Mouse (Mus musculus): ENCODE data around the gene Sec24b. TPM values are rescaled to one million over a fixed set of nuclear protein-coding genes. Genes with fewer than 3 reads are reported as not detected.

Sec24b gene
- polyA plus RNA-seq, 1 experiment from 2014 or later: 30.2 TPM

- H3K9me3 ChIP-seq: no peaks in the 10 kb centered on the region
- no peaks in the 10 kb centered on the region for H3K27me3 ChIP-seq
- H3K4me1 ChIP-seq (replicated peaks): peaks cover 29% of the 10 kb centered on the region
- ATAC-seq (ENCODE audit: low FRiP score): no peak
- H3K9ac ChIP-seq: no peak overlapping the region
- no peak overlapping the region; the same call in 1 of the 2 replicates for H3K27ac ChIP-seq
- H3K36me3 ChIP-seq: no peaks in the 10 kb centered on the region
- 86% methylated on average over 6 of the region's 6 CpGs for WGBS
- no peak overlapping the region for H3K4me2 ChIP-seq
- no peak overlapping the region for H3K4me3 ChIP-seq
Measured at GRCm38 (mm10) chr3:130052541-130053298, 8.6 kb downstream of the Sec24b start.

- WGBS: 90% methylated on average over 8 of the region's 8 CpGs
- H3K36me3 ChIP-seq: no peaks in the 10 kb centered on the region
- no peak overlapping the region for H3K4me2 ChIP-seq
- H3K4me3 ChIP-seq: no peak overlapping the region
- H3K9me3 ChIP-seq: no peaks in the 10 kb centered on the region
- ATAC-seq (ENCODE audit: low FRiP score): no peak
- H3K27me3 ChIP-seq: no peaks in the 10 kb centered on the region
- peaks cover 23% of the 10 kb centered on the region for H3K4me1 ChIP-seq (replicated peaks)
- H3K9ac ChIP-seq: no peak overlapping the region
- no peak overlapping the region for H3K27ac ChIP-seq
Measured at GRCm38 (mm10) chr3:130052116-130052515, 9.2 kb downstream of the Sec24b start.

- Histone ChIP-seq H3K27ac (no peak overlapping the region), H3K4me1 (replicated peaks) (no peaks in the 10 kb centered on the region), H3K4me2 (no peak overlapping the region), H3K27me3 (no peaks in the 10 kb centered on the region), H3K4me3 (no peak overlapping the region), H3K9ac (no peak overlapping the region), H3K9me3 (0 out of 2 replicates have a peak, but pooled peaks cover 7% of the 10 kb centered on the region), H3K36me3 (peaks cover 47% of the 10 kb centered on the region)
- ATAC-seq (ENCODE audit: low FRiP score): no peak
- WGBS: 94% methylated on average over 5 of the region's 5 CpGs
Measured at GRCm38 (mm10) chr3:130040711-130041110, 20.6 kb downstream of the Sec24b start.

GRCm38 (mm10) chr3:130040017-130040416, 21.3 kb downstream of the Sec24b start:
- WGBS: 95% methylated on average over 4 of the region's 4 CpGs
- H3K36me3 ChIP-seq: peaks cover 51% of the 10 kb centered on the region
- no peak overlapping the region for H3K4me2 ChIP-seq
- no peaks in the 10 kb centered on the region for H3K4me1 ChIP-seq (replicated peaks)
- no peak overlapping the region for H3K4me3 ChIP-seq
- ATAC-seq (ENCODE audit: low FRiP score): no peak
- H3K9ac ChIP-seq: no peak overlapping the region
- no peaks in the 10 kb centered on the region for H3K27me3 ChIP-seq
- 0 out of 2 replicates have a peak, but pooled peaks cover 7% of the 10 kb centered on the region for H3K9me3 ChIP-seq
- no peak overlapping the region for H3K27ac ChIP-seq

GRCm38 (mm10) chr3:130028741-130029140, 32.6 kb downstream of the Sec24b start:
- ATAC-seq (ENCODE audit: low FRiP score): no peak
- Histone ChIP-seq H3K4me1 (replicated peaks) (no peaks in the 10 kb centered on the region; the same call in 1 of the 2 replicates), H3K36me3 (peaks cover 75% of the 10 kb centered on the region), H3K27ac (no peak overlapping the region), H3K4me2 (no peak overlapping the region), H3K9me3 (no peaks in the 10 kb centered on the region), H3K4me3 (no peak overlapping the region), H3K27me3 (no peaks in the 10 kb centered on the region), H3K9ac (no peak overlapping the region)
- 94% methylated on average over 5 of the region's 5 CpGs for WGBS

GRCm38 (mm10) chr3:130026181-130026580, 35.2 kb downstream of the Sec24b start:
- Histone ChIP-seq H3K4me2 (no peak overlapping the region), H3K36me3 (peaks cover 60% of the 10 kb centered on the region), H3K27me3 (no peaks in the 10 kb centered on the region), H3K4me3 (no peak overlapping the region), H3K9ac (no peak overlapping the region), H3K4me1 (replicated peaks) (no peaks in the 10 kb centered on the region; the same call in 1 of the 2 replicates), H3K27ac (no peak overlapping the region), H3K9me3 (no peaks in the 10 kb centered on the region)
- 65% methylated on average over 10 of the region's 10 CpGs for WGBS
- no peak for ATAC-seq (ENCODE audit: low FRiP score)

- no peak for ATAC-seq (ENCODE audit: low FRiP score)
- Histone ChIP-seq H3K9me3 (no peaks in the 10 kb centered on the region), H3K27me3 (no peaks in the 10 kb centered on the region), H3K4me1 (replicated peaks) (no peaks in the 10 kb centered on the region; the same call in 1 of the 2 replicates), H3K9ac (no peak overlapping the region), H3K27ac (no peak overlapping the region), H3K4me3 (no peak overlapping the region), H3K36me3 (peaks cover 54% of the 10 kb centered on the region), H3K4me2 (no peak overlapping the region)
- WGBS: 95% methylated on average over 8 of the region's 8 CpGs
Measured at GRCm38 (mm10) chr3:130025556-130025955, 35.8 kb downstream of the Sec24b start.

- Histone ChIP-seq H3K36me3 (peaks cover 21% of the 10 kb centered on the region), H3K4me1 (replicated peaks) (no peaks in the 10 kb centered on the region), H3K9me3 (no peaks in the 10 kb centered on the region), H3K9ac (no peak overlapping the region), H3K27ac (no peak overlapping the region), H3K4me2 (no peak overlapping the region), H3K27me3 (no peaks in the 10 kb centered on the region), H3K4me3 (no peak overlapping the region)
- no peak for ATAC-seq (ENCODE audit: low FRiP score)
- 86% methylated on average over 2 of the region's 2 CpGs for WGBS
Measured at GRCm38 (mm10) chr3:130012943-130013342, 48.4 kb downstream of the Sec24b start.

- ATAC-seq (ENCODE audit: low FRiP score): no peak
- Histone ChIP-seq H3K4me2 (no peak overlapping the region), H3K9ac (no peak overlapping the region), H3K36me3 (peaks cover 31% of the 10 kb centered on the region), H3K9me3 (no peaks in the 10 kb centered on the region), H3K4me1 (replicated peaks) (no peaks in the 10 kb centered on the region), H3K27me3 (no peaks in the 10 kb centered on the region), H3K27ac (no peak overlapping the region), H3K4me3 (no peak overlapping the region)
- whole genome bisulfite sequencing: 89% methylated on average over 1 of the region's 1 CpGs
Measured at GRCm38 (mm10) chr3:130011236-130011635, 50.1 kb downstream of the Sec24b start.

- Histone ChIP-seq H3K36me3 (peaks cover 66% of the 10 kb centered on the region), H3K27ac (no peak overlapping the region), H3K9me3 (no peaks in the 10 kb centered on the region), H3K4me2 (no peak overlapping the region), H3K4me3 (no peak overlapping the region), H3K27me3 (no peaks in the 10 kb centered on the region), H3K9ac (no peak overlapping the region), H3K4me1 (replicated peaks) (no peaks in the 10 kb centered on the region)
- WGBS: 94% methylated on average over 7 of the region's 7 CpGs
- ATAC-seq (ENCODE audit: low FRiP score): no peak
Measured at GRCm38 (mm10) chr3:130006141-130006540, 55.2 kb downstream of the Sec24b start.

GRCm38 (mm10) chr3:130000926-130001325, 60.4 kb downstream of the Sec24b start:
- ATAC-seq (ENCODE audit: low FRiP score): no peak
- Histone ChIP-seq H3K4me2 (no peak overlapping the region), H3K4me1 (replicated peaks) (no peaks in the 10 kb centered on the region), H3K36me3 (peaks cover 85% of the 10 kb centered on the region), H3K9me3 (no peaks in the 10 kb centered on the region), H3K27ac (no peak overlapping the region), H3K9ac (no peak overlapping the region), H3K27me3 (no peaks in the 10 kb centered on the region), H3K4me3 (no peak overlapping the region)
- WGBS: 98% methylated on average over 11 of the region's 11 CpGs

GRCm38 (mm10) chr3:129998526-129998925, 62.8 kb downstream of the Sec24b start:
- Histone ChIP-seq H3K27me3 (no peaks in the 10 kb centered on the region), H3K4me2 (no peak overlapping the region), H3K9ac (no peak overlapping the region), H3K4me3 (no peak overlapping the region), H3K27ac (no peak overlapping the region), H3K9me3 (no peaks in the 10 kb centered on the region), H3K36me3 (peaks cover 89% of the 10 kb centered on the region), H3K4me1 (replicated peaks) (no peaks in the 10 kb centered on the region)
- no peak for ATAC-seq (ENCODE audit: low FRiP score)
- 92% methylated on average over 6 of the region's 6 CpGs for WGBS

GRCm38 (mm10) chr3:129998001-129998400, 63.4 kb downstream of the Sec24b start:
- Histone ChIP-seq H3K27me3 (no peaks in the 10 kb centered on the region), H3K4me2 (no peak overlapping the region), H3K9me3 (no peaks in the 10 kb centered on the region), H3K9ac (no peak overlapping the region), H3K27ac (no peak overlapping the region), H3K36me3 (peaks cover 91% of the 10 kb centered on the region), H3K4me1 (replicated peaks) (no peaks in the 10 kb centered on the region), H3K4me3 (no peak overlapping the region)
- 90% methylated on average over 7 of the region's 7 CpGs for WGBS
- ATAC-seq (ENCODE audit: low FRiP score): no peak
